Mouse (Mus musculus) intestine, postnatal 0 days (tissue): ENCODE measurements at regions not wholly inside any gene's neighbourhood (a gene's known extent, or its start where the extent isn't known, plus 50 kb on each side); places are given as distances from the start of the nearest gene placed in this dataset.

Experiments used
- ATAC-seq: fragments of 200-750 bp; cut with Nextera tagmentation; 2 replicates; pipeline ENCODE4 v1.8.0; 2017; ENCODE audit warnings: mild to moderate bottlenecking, moderate TSS enrichment, moderate library complexity
- H3K27ac ChIP-seq: fragments of 300-500 bp; sonication (generic); 2 replicates; pipeline ENCODE4 v1.5.1; 2014; ENCODE audit warnings: mild to moderate bottlenecking, low read depth, low read length, moderate library complexity
- H3K27me3 ChIP-seq: fragments of 300-500 bp; sonication (generic); replicated peaks from 2 replicates; pipeline ENCODE4 v1.6.1; 2014; ENCODE audit warnings: low read length, mixed read lengths; ENCODE audit not compliant: control insufficient read depth, insufficient read depth
- H3K36me3 ChIP-seq: fragments of 300-500 bp; sonication (generic); 2 replicates; pipeline ENCODE4 v1.6.1; 2014; ENCODE audit warnings: mild to moderate bottlenecking, moderate library complexity; ENCODE audit not compliant: control insufficient read depth, insufficient read depth
- H3K4me1 ChIP-seq: fragments of 300-500 bp; sonication (generic); replicated peaks from 2 replicates; pipeline ENCODE4 v1.6.1; 2014; ENCODE audit warnings: antibody characterized with exemption, low read length, mixed read lengths; ENCODE audit not compliant: control insufficient read depth, insufficient read depth
- H3K4me2 ChIP-seq: fragments of 300-500 bp; sonication (generic); replicated peaks from 2 replicates; pipeline ENCODE4 v1.6.1; 2014; ENCODE audit warnings: low read depth, mild to moderate bottlenecking, moderate library complexity
- H3K4me3 ChIP-seq: fragments of 300-500 bp; sonication (generic); 2 replicates; pipeline ENCODE4 v1.5.1; 2014; ENCODE audit warnings: low read depth, low read length
- H3K9ac ChIP-seq: fragments of 300-500 bp; sonication (generic); 2 replicates; pipeline ENCODE4 v1.6.1; 2014; ENCODE audit warnings: mild to moderate bottlenecking, low read depth, low read length
- H3K9me3 ChIP-seq: fragments of 300-500 bp; sonication (generic); 2 replicates; pipeline ENCODE4 v1.6.1; 2016; ENCODE audit warnings: mixed run types; ENCODE audit not compliant: control insufficient read depth
- CTCF ChIP-seq: sonication (generic); IDR thresholded peaks from 2 replicates; pipeline ENCODE4 v1.5.1; 2016; ENCODE audit warnings: low read depth, mild to moderate bottlenecking, control low read depth, antibody characterized with exemption, moderate library complexity
- WGBS: fragments of 180-500 bp; shearing (Covaris S2); extraction: QIAGEN DNeasy Blood & Tissue Kit; methylation state at CpG from one replicate; pipeline ENCODE4 v1.1.7; 2014; 5-methylcytosine and 5-hydroxymethylcytosine counted together

DNA sequence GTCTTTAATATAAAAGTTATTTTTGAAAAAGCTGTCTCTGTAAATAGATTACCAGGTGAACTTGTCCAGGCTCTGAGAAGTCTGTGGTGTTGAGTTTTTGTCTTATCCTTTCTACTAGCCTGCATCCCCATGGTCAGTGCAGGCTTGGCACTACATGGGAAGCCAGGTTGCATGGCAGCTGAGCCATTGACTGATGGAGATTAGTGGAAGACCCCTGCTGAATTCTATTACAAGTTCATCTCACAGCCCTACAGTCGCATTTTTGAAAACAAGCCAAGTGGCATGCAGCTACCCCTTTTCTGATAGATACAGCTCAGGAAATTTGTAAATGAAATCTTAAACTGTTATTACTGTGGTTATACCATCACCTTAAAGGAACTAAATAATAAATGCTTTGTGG, 101.2 kb upstream of the Fam184a start:
- no peak for ATAC-seq
- H3K27me3 ChIP-seq, result no peaks in the 10 kb centered on the region
- 84% methylated on average over 1 of the region's 1 CpGs for WGBS
- H3K4me1 ChIP-seq, result no peaks in the 10 kb centered on the region
- H3K4me2 ChIP-seq, result no peak overlapping the region
- H3K9me3 ChIP-seq, result no peaks in the 10 kb centered on the region
- TF ChIP-seq CTCF, result no peak
- H3K4me3 ChIP-seq, result no peak overlapping the region
- no peak overlapping the region for H3K9ac ChIP-seq
- H3K27ac ChIP-seq, result no peak overlapping the region
- H3K36me3 ChIP-seq, result no peaks in the 10 kb centered on the region

DNA sequence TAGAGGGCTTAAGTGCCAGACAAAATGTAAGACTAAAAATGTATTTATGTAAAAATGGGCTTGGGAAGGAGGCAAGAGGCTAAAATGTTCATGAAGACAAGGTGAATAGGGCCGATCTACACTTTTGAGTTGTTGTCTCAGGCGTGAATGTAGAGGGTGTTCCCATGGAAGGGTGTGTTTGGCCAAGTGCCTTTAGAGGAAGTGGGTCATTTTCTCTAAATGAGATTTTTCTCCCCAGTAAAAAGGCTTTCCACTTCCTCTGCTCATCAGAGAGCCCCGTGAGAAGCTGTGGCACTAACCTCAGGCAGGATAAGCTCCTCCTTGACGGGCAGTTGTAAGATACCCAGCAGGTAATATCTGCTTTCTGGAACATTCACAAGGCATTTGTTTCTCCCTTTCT, 99.6 kb upstream of the Fam184a start:
- Histone ChIP-seq H3K4me2 (no peak overlapping the region), H3K27ac (no peak overlapping the region), H3K4me1 (no peaks in the 10 kb centered on the region), H3K36me3 (no peaks in the 10 kb centered on the region), H3K4me3 (no peak overlapping the region), H3K9ac (no peak overlapping the region), H3K9me3 (no peaks in the 10 kb centered on the region), H3K27me3 (no peaks in the 10 kb centered on the region)
- ATAC-seq, result no peak
- no peak for TF ChIP-seq CTCF
- WGBS, result 60% methylated on average over 4 of the region's 4 CpGs

DNA sequence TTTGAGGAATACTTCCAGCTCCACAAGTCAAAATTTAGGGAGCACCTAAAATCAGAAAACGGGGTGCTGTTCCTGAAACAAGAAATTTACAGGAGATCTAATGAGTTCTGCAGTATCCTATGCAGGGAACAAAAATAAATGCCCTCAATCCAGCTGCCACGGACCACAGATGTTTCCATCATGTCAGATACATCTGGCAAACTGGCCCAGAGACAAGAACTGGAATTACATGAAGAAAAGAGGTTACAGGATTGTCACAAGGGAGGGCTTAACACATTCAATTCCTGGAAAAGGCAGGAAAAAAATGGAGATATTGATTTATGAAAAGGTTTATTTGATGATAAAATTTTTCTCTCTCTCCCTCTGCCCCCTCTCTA, 62.3 kb upstream of the Fam184a start:
- no peak overlapping the region for H3K4me3 ChIP-seq
- H3K36me3 ChIP-seq, result no peaks in the 10 kb centered on the region
- H3K4me2 ChIP-seq, result no peak overlapping the region
- no peaks in the 10 kb centered on the region for H3K9me3 ChIP-seq
- ATAC-seq, result no peak
- H3K27me3 ChIP-seq, result no peaks in the 10 kb centered on the region
- H3K9ac ChIP-seq, result no peak overlapping the region
- no peaks in the 10 kb centered on the region for H3K4me1 ChIP-seq
- 62% methylated on average over 2 of the region's 2 CpGs for WGBS
- TF ChIP-seq CTCF, result no peak
- no peak overlapping the region for H3K27ac ChIP-seq

DNA sequence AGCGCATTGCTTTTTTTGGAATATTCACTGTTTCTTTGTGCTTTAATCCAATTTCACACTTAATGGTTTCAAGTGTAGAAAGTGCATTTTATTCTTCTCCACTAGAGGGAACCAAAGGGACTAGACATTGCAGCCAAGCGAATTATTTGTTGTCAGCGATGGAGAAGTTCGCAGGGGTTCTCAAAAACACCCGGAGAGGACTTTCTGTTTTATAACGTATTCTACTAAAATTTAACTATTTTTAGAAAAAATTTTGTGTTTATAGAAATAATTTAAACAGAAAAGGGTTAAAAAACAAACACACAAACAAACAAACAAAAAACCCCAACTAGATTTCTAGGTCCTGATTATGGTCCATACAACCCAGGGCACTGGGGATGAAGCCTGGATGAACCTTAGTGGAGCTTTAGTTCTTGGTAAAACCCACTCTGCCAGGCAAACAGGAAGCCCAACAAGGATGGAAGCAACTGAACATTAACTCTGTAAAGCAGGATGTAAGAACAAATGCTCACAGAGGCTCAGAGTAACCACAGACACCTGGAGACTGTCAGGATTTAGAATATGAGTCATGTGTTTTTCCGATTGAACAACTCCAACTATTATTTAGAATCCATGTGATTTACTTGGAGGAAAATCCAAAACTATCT, 61.8 kb upstream of the Fam184a start:
- Histone ChIP-seq H3K27me3 (no peaks in the 10 kb centered on the region), H3K4me3 (no peak overlapping the region), H3K36me3 (no peaks in the 10 kb centered on the region), H3K4me2 (no peak overlapping the region), H3K9me3 (no peaks in the 10 kb centered on the region), H3K27ac (no peak overlapping the region), H3K9ac (no peak overlapping the region), H3K4me1 (no peaks in the 10 kb centered on the region)
- no peak for ATAC-seq
- peak; percentile 76 for TF ChIP-seq CTCF
- 25% methylated on average over 7 of the region's 7 CpGs for WGBS

DNA sequence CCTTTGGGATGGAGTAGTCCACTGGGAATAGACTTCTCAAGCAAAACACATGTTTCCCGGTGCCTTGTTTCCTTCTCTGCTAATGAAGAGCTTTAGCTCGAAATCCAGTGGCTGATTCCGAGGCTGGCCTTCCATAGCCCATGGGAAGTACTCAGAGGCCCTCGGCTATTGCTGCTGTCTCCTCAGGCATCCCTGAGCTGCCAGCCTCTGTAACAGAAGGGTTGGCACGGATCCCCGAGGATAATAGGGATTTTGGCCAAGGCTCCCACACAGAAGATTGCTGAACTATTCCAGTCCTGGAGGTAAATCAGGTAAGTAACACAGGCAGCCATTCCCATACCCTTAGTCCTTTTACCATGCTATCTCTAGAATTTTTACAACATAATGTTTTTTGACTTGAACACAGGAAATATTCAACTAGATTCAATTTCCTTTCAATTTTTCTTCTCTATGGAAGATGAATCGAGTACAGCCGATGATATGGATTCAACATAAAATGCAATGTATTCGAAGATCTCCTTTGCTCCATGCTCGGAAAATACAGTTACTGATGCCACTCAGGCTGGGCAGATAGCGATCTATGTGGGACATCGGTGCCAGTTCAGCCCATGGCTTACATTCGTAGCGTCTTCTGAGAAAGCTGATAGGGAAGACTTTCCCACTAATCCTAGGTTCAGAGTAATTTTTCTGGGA, 61.1 kb upstream of the Fam184a start:
- WGBS, result 81% methylated on average over 14 of the region's 14 CpGs
- H3K27ac ChIP-seq, result no peak overlapping the region
- H3K4me2 ChIP-seq, result no peak overlapping the region
- TF ChIP-seq CTCF, result no peak
- no peak for ATAC-seq
- no peak overlapping the region for H3K4me3 ChIP-seq
- H3K27me3 ChIP-seq, result no peaks in the 10 kb centered on the region
- H3K4me1 ChIP-seq, result no peaks in the 10 kb centered on the region
- H3K9me3 ChIP-seq, result no peaks in the 10 kb centered on the region
- no peaks in the 10 kb centered on the region for H3K36me3 ChIP-seq
- H3K9ac ChIP-seq, result no peak overlapping the region

DNA sequence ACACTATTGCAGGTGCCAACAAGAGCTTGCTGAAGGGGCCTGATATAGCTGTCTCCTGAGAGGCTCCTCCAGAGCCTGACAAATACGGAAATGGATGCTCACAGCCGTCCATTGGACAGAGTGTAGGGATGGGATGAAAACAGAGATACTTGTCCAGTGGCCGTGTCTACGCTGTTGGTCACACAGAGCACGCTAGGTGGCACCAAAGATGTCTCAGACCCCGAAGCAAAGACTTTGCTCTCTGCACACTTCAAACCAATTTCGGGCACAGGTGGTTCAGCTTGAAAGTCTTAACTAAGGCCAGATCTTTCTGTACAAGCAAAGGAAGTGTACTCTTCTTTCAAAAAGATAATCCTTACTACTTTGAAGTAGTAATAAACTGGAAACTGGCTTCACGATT, 55.8 kb upstream of the Fam184a start:
- ATAC-seq, result no peak
- H3K9me3 ChIP-seq, result no peaks in the 10 kb centered on the region
- peak; percentile 56 for TF ChIP-seq CTCF
- 51% methylated on average over 8 of the region's 8 CpGs for WGBS
- H3K36me3 ChIP-seq, result no peaks in the 10 kb centered on the region
- no peak overlapping the region for H3K4me3 ChIP-seq
- no peaks in the 10 kb centered on the region for H3K4me1 ChIP-seq
- H3K27me3 ChIP-seq, result no peaks in the 10 kb centered on the region
- no peak overlapping the region for H3K4me2 ChIP-seq
- H3K27ac ChIP-seq, result no peak overlapping the region
- no peak overlapping the region for H3K9ac ChIP-seq
